Mouse (Mus musculus): ENCODE measurements around the gene Pdhb.

DNA sequence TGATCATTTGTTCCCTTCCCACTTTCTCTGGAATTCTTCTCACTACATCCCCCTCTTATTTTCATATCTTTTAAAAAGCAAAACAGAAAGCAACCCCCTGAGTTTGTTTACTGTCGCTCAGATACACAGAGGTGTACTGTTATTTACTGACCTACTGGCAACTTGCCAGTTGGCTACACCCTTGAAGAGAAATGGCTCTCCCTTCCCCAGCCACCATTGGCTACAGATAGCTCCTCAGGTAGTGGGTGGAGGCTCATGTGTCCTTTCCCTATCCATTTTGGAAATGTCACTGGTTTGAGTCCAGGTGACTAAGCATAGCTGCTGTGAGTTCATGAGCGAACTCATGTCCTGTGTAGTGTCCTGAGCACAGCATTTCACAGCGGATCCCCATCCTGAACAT, 28.9 kb upstream of the Pdhb start:
- TF ChIP-seq GATA1 (IDR thresholded peaks at IDR 0.05; ENCODE audit: borderline replicate concordance, low read length) (no peak), CTCF (IDR thresholded peaks at IDR 0.05; ENCODE audit: low read depth, low read length) (no peak), TAL1 (conservative IDR thresholded peaks at IDR 0.05; ENCODE audit: low read depth, low read length) (no peak), GATA2 (IDR thresholded peaks at IDR 0.05; ENCODE audit: borderline replicate concordance, low read depth, low read length) (no peak)

Data from G1E (cell line).